In the genomic region with DNA sequence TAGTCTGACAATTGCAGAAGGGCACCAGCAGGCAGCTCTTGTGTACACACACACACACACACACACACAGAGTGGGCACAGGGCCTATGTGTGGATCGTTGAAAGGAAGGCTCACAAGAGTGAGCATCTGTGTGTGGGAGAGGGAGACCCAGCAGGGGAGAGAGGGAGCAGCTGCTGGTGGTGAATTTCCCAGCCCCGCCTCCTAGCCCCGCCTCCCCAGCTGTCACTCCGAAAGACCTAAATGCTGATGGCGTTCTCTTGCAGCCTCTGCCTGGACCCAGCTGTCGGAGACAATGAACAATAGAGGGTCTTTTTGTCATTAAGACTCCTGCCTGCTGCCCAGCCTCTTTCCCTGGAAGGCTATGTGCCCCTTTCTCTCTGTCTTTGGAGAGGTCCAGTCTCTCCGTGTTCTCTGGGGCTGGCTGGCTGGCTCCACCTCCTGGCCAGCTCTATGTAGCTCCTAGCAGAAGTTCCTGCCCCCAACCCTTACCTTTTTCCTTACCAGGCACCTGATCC, we compare ENCODE assay signal across 8 mouse cellular contexts. TPM values are rescaled to one million over a fixed set of nuclear protein-coding genes. Genes with fewer than 3 reads are reported as not detected.
DNase-seq lines count a peak whose midpoint lies in the region; ATAC-seq and TF ChIP-seq lines count a peak whose summit lies in the region.

No protein-coding gene starts in this region.

- DNase-seq in testis, postnatal 14 days (ENCODE audit: low spot score) = no peak
- peak; percentile 80 for DNase-seq in embryonic facial prominence, embryonic 10.5 days (ENCODE audit: low spot score)
- DNase-seq in kidney, postnatal 14 days = peak; percentile 60
- no peak for DNase-seq in liver, adult 2 months (ENCODE audit: extremely low read depth, low read depth, low spot score)
- DNase-seq in thymus, postnatal 4 days = peak; percentile 71

- no peak for ATAC-seq in heart, embryonic 13.5 days (ENCODE audit: extremely low read depth, insufficient number of reproducible peaks, low FRiP score, low TSS enrichment)
- ATAC-seq in neural tube, embryonic 13.5 days (ENCODE audit: low read depth) = peak; percentile 87

- H3K4me3 ChIP-seq in testis, adult 2 months (ENCODE audit: control insufficient read depth, low read depth, low read length) = no peak overlapping the region
- H3K4me3 ChIP-seq in embryonic facial prominence, embryonic 10.5 days = peak overlapping the region; percentile 63
- H3K4me3 ChIP-seq in heart, embryonic 13.5 days = peak overlapping the region; percentile 52
- no peak overlapping the region for H3K4me3 ChIP-seq in liver, adult 2 months (ENCODE audit: insufficient read depth, low read depth, low read length)
- H3K4me3 ChIP-seq in neural tube, embryonic 13.5 days = peak overlapping the region; percentile 35

- H3K27me3 ChIP-seq in testis, adult 2 months (ENCODE audit: control insufficient read depth, insufficient read depth, low read length) = no peaks in the 10 kb centered on the region; the same call in 1 of the 2 replicates
- H3K27me3 ChIP-seq in embryonic facial prominence, embryonic 10.5 days (replicated peaks; ENCODE audit: low read depth, poor library complexity, severe bottlenecking) = peaks cover 49% of the 10 kb centered on the region
- H3K27me3 ChIP-seq in heart, embryonic 13.5 days (replicated peaks) = peaks cover 62% of the 10 kb centered on the region
- H3K27me3 ChIP-seq in liver, adult 2 months (ENCODE audit: control insufficient read depth, insufficient read depth, low read length) = peaks cover 17% of the 10 kb centered on the region
- peaks cover 33% of the 10 kb centered on the region for H3K27me3 ChIP-seq in neural tube, embryonic 13.5 days

- TF ChIP-seq CTCF in testis, adult 2 months (IDR thresholded peaks at IDR 0.05; ENCODE audit: control insufficient read depth, insufficient read depth, insufficient replicate concordance, low read depth, low read length) = peak; percentile 11; the same call in 1 of the 2 replicates
- peak; percentile 36 for TF ChIP-seq CTCF in liver, adult 2 months (IDR thresholded peaks at IDR 0.05; ENCODE audit: low read depth, low read length)

- peak overlapping the region; percentile 61; the same call in 1 of the 2 replicates for H3K9ac ChIP-seq in heart, embryonic 13.5 days
- H3K9ac ChIP-seq in liver, adult 2 months (ENCODE audit: low read depth, low read length) = no peak overlapping the region
- H3K9ac ChIP-seq in neural tube, embryonic 13.5 days = peak overlapping the region; percentile 72

- H3K36me3 ChIP-seq in testis, adult 2 months (ENCODE audit: control insufficient read depth, insufficient read depth, low read length) = no peaks in the 10 kb centered on the region
- no peaks in the 10 kb centered on the region for H3K36me3 ChIP-seq in embryonic facial prominence, embryonic 10.5 days (replicated peaks)
- no peaks in the 10 kb centered on the region for H3K36me3 ChIP-seq in heart, embryonic 13.5 days
- H3K36me3 ChIP-seq in liver, adult 2 months (ENCODE audit: control insufficient read depth, insufficient read depth, low read length) = no peaks in the 10 kb centered on the region
- no peaks in the 10 kb centered on the region for H3K36me3 ChIP-seq in neural tube, embryonic 13.5 days

- WGBS in embryonic facial prominence, embryonic 10.5 days = under 1% methylated on average over 7 of the region's 7 CpGs
- 2% methylated on average over 7 of the region's 7 CpGs for WGBS in heart, embryonic 13.5 days
- WGBS in liver, adult 2 months = 8% methylated on average over 7 of the region's 7 CpGs
- WGBS in neural tube, embryonic 13.5 days = 0% methylated on average over 7 of the region's 7 CpGs

- no peaks in the 10 kb centered on the region for H3K9me3 ChIP-seq in embryonic facial prominence, embryonic 10.5 days
- no peaks in the 10 kb centered on the region for H3K9me3 ChIP-seq in heart, embryonic 13.5 days
- H3K9me3 ChIP-seq in neural tube, embryonic 13.5 days = no peaks in the 10 kb centered on the region

- no peak for TF ChIP-seq POLR2A in testis, adult 2 months (IDR thresholded peaks at IDR 0.05; ENCODE audit: control insufficient read depth, low read depth, low read length)
- TF ChIP-seq POLR2A in liver, adult 2 months (IDR thresholded peaks at IDR 0.05; ENCODE audit: extremely low read depth, insufficient read depth, low read length) = no peak

- H3K4me1 ChIP-seq in testis, adult 2 months (ENCODE audit: control insufficient read depth, insufficient read depth, low read length) = peaks cover 14% of the 10 kb centered on the region
- H3K4me1 ChIP-seq in embryonic facial prominence, embryonic 10.5 days = peaks cover 64% of the 10 kb centered on the region
- H3K4me1 ChIP-seq in heart, embryonic 13.5 days = peaks cover 21% of the 10 kb centered on the region
- H3K4me1 ChIP-seq in liver, adult 2 months (ENCODE audit: control insufficient read depth, insufficient read depth, low read length) = no peaks in the 10 kb centered on the region; the same call in 1 of the 2 replicates
- peaks cover 70% of the 10 kb centered on the region for H3K4me1 ChIP-seq in neural tube, embryonic 13.5 days (replicated peaks)

- H3K27ac ChIP-seq in testis, adult 2 months (ENCODE audit: control insufficient read depth, insufficient read depth, low read depth, low read length) = no peak overlapping the region
- peak overlapping the region; percentile 80 for H3K27ac ChIP-seq in embryonic facial prominence, embryonic 10.5 days (replicated peaks)
- no peak overlapping the region for H3K27ac ChIP-seq in heart, embryonic 13.5 days (replicated peaks)
- H3K27ac ChIP-seq in liver, adult 2 months (replicated peaks; ENCODE audit: insufficient read depth, low read depth, low read length) = no peak overlapping the region
- H3K27ac ChIP-seq in neural tube, embryonic 13.5 days (replicated peaks) = peak overlapping the region; percentile 97

- H3K4me2 ChIP-seq in heart, embryonic 13.5 days = peak overlapping the region; percentile 73
- peak overlapping the region; percentile 92 for H3K4me2 ChIP-seq in neural tube, embryonic 13.5 days

- H3K79me2 ChIP-seq in liver, adult 2 months (ENCODE audit: control insufficient read depth, insufficient read depth, low read length) = no peaks in the 10 kb centered on the region

RNA-seq across cellular contexts. Expression of a gene that starts 0.5 kb away (rescaled TPM):
- polyA plus RNA-seq in testis, adult 2 months (2012; rRNA removed) = 0.31 and 0.42 TPM in 2 replicates
- polyA plus RNA-seq in embryonic facial prominence, embryonic 10.5 days (2016; fragmentation: Nextera tagmentation; extraction: Ambion mirVana) = 10.0 and 17.0 TPM in 2 replicates
- polyA plus RNA-seq in heart, embryonic 13.5 days (2015; fragmentation: Nextera tagmentation; extraction: Ambion mirVana) = 0.24 TPM in 1 of 2 replicates, not detected in the other
- not detected in 2 replicates for total RNA-seq in liver, adult 2 months (2014; rRNA removed)
- not detected in 2 replicates for polyA plus RNA-seq in liver, adult 2 months (2012; rRNA removed)
- polyA plus RNA-seq in neural tube, embryonic 13.5 days (2015; fragmentation: Nextera tagmentation; extraction: Ambion mirVana) = 19.4 and 22.7 TPM in 2 replicates

RNA-seq across cellular contexts. Expression of a gene that starts 3.4 kb away (rescaled TPM):
- not detected in 2 replicates for polyA plus RNA-seq in testis, adult 2 months (2012; rRNA removed)
- 0.18 TPM in 1 of 2 replicates, not detected in the other for polyA plus RNA-seq in embryonic facial prominence, embryonic 10.5 days (2016; fragmentation: Nextera tagmentation; extraction: Ambion mirVana)
- polyA plus RNA-seq in heart, embryonic 13.5 days (2015; fragmentation: Nextera tagmentation; extraction: Ambion mirVana) = not detected in 2 replicates
- not detected in 2 replicates for total RNA-seq in liver, adult 2 months (2014; rRNA removed)
- not detected in 2 replicates for polyA plus RNA-seq in liver, adult 2 months (2012; rRNA removed)
- not detected in 2 replicates for polyA plus RNA-seq in neural tube, embryonic 13.5 days (2015; fragmentation: Nextera tagmentation; extraction: Ambion mirVana)

RNA-seq across cellular contexts. Expression of a gene that starts 30.1 kb away (rescaled TPM):
- 19.3 and 19.6 TPM in 2 replicates for polyA plus RNA-seq in testis, adult 2 months (2012; rRNA removed)
- polyA plus RNA-seq in embryonic facial prominence, embryonic 10.5 days (2016; fragmentation: Nextera tagmentation; extraction: Ambion mirVana) = 1.3 and 2.0 TPM in 2 replicates
- 0.17 TPM in 1 of 2 replicates, not detected in the other for polyA plus RNA-seq in heart, embryonic 13.5 days (2015; fragmentation: Nextera tagmentation; extraction: Ambion mirVana)
- 0.37 and 0.74 TPM in 2 replicates for total RNA-seq in liver, adult 2 months (2014; rRNA removed)
- 0.24 and 0.26 TPM in 2 replicates for polyA plus RNA-seq in liver, adult 2 months (2012; rRNA removed)
- 1.3 and 1.6 TPM in 2 replicates for polyA plus RNA-seq in neural tube, embryonic 13.5 days (2015; fragmentation: Nextera tagmentation; extraction: Ambion mirVana)

RNA-seq across cellular contexts. Expression of a gene that starts 55.7 kb away (rescaled TPM):
- polyA plus RNA-seq in testis, adult 2 months (2012; rRNA removed) = 0.36 and 2.6 TPM in 2 replicates
- polyA plus RNA-seq in embryonic facial prominence, embryonic 10.5 days (2016; fragmentation: Nextera tagmentation; extraction: Ambion mirVana) = 62.2 and 62.5 TPM in 2 replicates
- 20.6 and 20.7 TPM in 2 replicates for polyA plus RNA-seq in heart, embryonic 13.5 days (2015; fragmentation: Nextera tagmentation; extraction: Ambion mirVana)
- 51.4 and 66.2 TPM in 2 replicates for total RNA-seq in liver, adult 2 months (2014; rRNA removed)
- polyA plus RNA-seq in liver, adult 2 months (2012; rRNA removed) = 87.6 and 93.9 TPM in 2 replicates
- 14.2 and 15.6 TPM in 2 replicates for polyA plus RNA-seq in neural tube, embryonic 13.5 days (2015; fragmentation: Nextera tagmentation; extraction: Ambion mirVana)

Comparison
In these comparisons a context has a peak if more than half of its experiments do, and no peak if none do; other contexts are left out.
1. H3K27ac ChIP-seq: peak in embryonic facial prominence, embryonic 10.5 days (single experiment) and neural tube, embryonic 13.5 days (single experiment); none in testis, adult 2 months (single experiment), heart, embryonic 13.5 days (single experiment) and liver, adult 2 months (single experiment).
2. H3K4me3 ChIP-seq: peak in embryonic facial prominence, embryonic 10.5 days (single experiment), heart, embryonic 13.5 days (single experiment) and neural tube, embryonic 13.5 days (single experiment); none in testis, adult 2 months (single experiment) and liver, adult 2 months (single experiment).
3. DNase-seq: peak in embryonic facial prominence, embryonic 10.5 days (single experiment), kidney, postnatal 14 days (single experiment) and thymus, postnatal 4 days (single experiment); none in testis, postnatal 14 days (single experiment) and liver, adult 2 months (single experiment).